Mouse (Mus musculus) spleen, adult 2 months (tissue): ENCODE results near the gene Yipf1. TPM values are rescaled to one million over a fixed set of nuclear protein-coding genes. Genes with fewer than 3 reads are reported as not detected.

Source experiments
- DNase-seq, 2 experiments: peaks; one replicate each; pipeline versions ENCODE4 v3.0.0 to v3.0.0-alpha.2; 2012 to 2021; ENCODE audit warnings: low spot score in 2 of 2, low read depth in 1 of 2
- H3K27ac ChIP-seq: fragments of 200-500 bp; 2 replicates; pipeline ENCODE4 v1.5.1; 2012; ENCODE audit warnings: low read length, inconsistent platforms; ENCODE audit not compliant: insufficient read depth
- H3K27me3 ChIP-seq: fragments of 200-500 bp; 2 replicates; pipeline ENCODE4 v1.6.1; 2012; ENCODE audit warnings: mild to moderate bottlenecking, moderate library complexity, low read length, inconsistent platforms; ENCODE audit not compliant: control insufficient read depth, insufficient read depth
- H3K36me3 ChIP-seq: fragments of 200-500 bp; 2 replicates; pipeline ENCODE4 v1.6.1; 2012; ENCODE audit warnings: mild to moderate bottlenecking, low read length, inconsistent platforms; ENCODE audit not compliant: control insufficient read depth, insufficient read depth
- H3K4me1 ChIP-seq: fragments of 200-500 bp; 2 replicates; pipeline ENCODE4 v1.6.1; 2011; ENCODE audit warnings: inconsistent platforms; ENCODE audit not compliant: control insufficient read depth, insufficient read depth, insufficient read length
- H3K4me3 ChIP-seq: fragments of 200-500 bp; 2 replicates; pipeline ENCODE4 v1.5.1; 2011; ENCODE audit warnings: mild to moderate bottlenecking, inconsistent platforms; ENCODE audit not compliant: insufficient read depth, insufficient read length; ENCODE audit errors: extremely low read depth
- CTCF ChIP-seq: fragments of 200-500 bp; IDR thresholded peaks from 2 replicates; pipeline ENCODE4 v1.5.1; 2011; ENCODE audit warnings: mild to moderate bottlenecking, inconsistent platforms; ENCODE audit not compliant: insufficient read depth, insufficient read length, insufficient replicate concordance; ENCODE audit errors: extremely low read depth
- POLR2A ChIP-seq: fragments of 200-500 bp; IDR thresholded peaks from 2 replicates; pipeline ENCODE4 v1.6.1; 2011; ENCODE audit warnings: low read depth, low read length, inconsistent platforms
- WGBS: fragments of 180-500 bp; shearing (Covaris S2); methylation state at CpG from one replicate; pipeline ENCODE4 v1.1.7; 2018; 5-methylcytosine and 5-hydroxymethylcytosine counted together
- polyA plus RNA-seq: library from polyadenylated mRNA; depleted of rRNA; stranded (reverse); fragments of >200 nt; gene quantifications from 2 replicates; pipeline ENCODE4 v1.2.3, GENCODE M21; 2012

Yipf1 gene
- polyA plus RNA-seq, 1 experiment, result 21.4 TPM

DNA sequence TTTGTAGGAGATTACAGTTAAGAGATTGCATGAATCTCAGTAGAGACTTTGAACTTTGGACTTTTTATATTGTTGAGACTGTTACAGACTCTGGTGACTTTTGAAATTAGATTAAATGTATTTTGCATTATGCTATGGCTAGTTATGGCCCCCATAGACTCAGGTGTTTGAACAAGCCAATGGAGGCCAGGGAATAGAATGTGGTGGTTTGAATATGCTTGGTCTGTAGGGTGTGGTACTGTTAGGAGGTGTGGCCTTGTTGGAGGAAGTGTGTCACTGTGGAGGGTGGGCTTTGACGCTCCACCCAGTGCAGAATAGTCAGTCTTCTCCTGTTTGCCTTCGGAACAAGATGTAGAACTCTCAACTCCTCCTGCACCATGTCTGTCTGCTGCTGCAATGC, 8.9 kb downstream of the Yipf1 start:
- no peak for DNase-seq
- Histone ChIP-seq H3K27me3 (no peaks in the 10 kb centered on the region), H3K36me3 (peaks cover 41% of the 10 kb centered on the region), H3K27ac (no peak overlapping the region), H3K4me3 (no peak overlapping the region), H3K4me1 (0 out of 2 replicates have a peak, but pooled peaks cover 4% of the 10 kb centered on the region)
- TF ChIP-seq POLR2A (no peak), CTCF (no peak)
- WGBS, result 89% methylated on average over 2 of the region's 2 CpGs

DNA sequence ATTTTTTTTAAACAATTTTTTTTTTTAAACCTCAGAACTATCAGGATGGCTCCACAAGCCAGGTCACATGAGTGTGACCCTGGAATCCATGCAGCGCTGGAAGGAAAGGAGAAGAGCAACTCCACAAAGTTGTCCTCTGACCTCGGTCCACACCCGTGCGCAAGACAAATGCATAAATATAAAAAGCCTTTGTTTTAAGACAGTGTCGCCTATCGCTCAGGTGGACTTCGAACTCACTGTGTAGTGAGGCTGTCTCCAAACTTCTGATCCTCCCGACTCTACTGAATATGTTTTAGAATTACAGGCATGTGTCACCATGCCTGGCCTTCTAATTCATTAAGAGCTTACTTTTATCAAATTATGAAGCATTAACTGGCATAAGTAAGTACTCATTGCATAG, 14.4 kb downstream of the Yipf1 start:
- Histone ChIP-seq H3K27me3 (no peaks in the 10 kb centered on the region), H3K27ac (no peak overlapping the region), H3K4me1 (no peaks in the 10 kb centered on the region), H3K4me3 (no peak overlapping the region), H3K36me3 (peaks cover 21% of the 10 kb centered on the region)
- 95% methylated on average over 8 of the region's 8 CpGs for WGBS
- DNase-seq, result no peak
- TF ChIP-seq CTCF (no peak), POLR2A (no peak)

DNA sequence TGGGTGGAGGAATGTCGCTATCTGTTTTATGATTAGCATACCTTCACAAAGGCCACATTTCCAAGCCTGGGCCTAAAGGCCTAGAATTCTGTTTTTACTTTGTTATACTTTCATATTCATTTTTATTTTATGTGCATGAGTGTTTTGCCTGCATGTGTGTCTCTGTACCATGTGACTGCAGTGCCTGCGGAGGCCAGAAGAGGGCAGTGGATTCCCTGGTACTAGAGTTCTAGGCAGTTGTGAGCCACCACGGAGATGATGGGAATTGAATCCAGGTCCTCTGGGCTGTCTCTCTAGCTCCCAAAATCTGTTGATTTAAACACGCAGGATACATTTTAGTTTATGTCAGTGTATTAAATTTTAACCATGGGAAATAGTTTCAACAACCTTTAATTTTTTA, 19.4 kb downstream of the Yipf1 start:
- Histone ChIP-seq H3K4me1 (no peaks in the 10 kb centered on the region), H3K27me3 (no peaks in the 10 kb centered on the region), H3K27ac (no peak overlapping the region), H3K36me3 (peaks cover 6% of the 10 kb centered on the region), H3K4me3 (no peak overlapping the region)
- no peak for DNase-seq
- TF ChIP-seq CTCF, result no peak
- no peak for TF ChIP-seq POLR2A
- 95% methylated on average over 4 of the region's 4 CpGs for WGBS

DNA sequence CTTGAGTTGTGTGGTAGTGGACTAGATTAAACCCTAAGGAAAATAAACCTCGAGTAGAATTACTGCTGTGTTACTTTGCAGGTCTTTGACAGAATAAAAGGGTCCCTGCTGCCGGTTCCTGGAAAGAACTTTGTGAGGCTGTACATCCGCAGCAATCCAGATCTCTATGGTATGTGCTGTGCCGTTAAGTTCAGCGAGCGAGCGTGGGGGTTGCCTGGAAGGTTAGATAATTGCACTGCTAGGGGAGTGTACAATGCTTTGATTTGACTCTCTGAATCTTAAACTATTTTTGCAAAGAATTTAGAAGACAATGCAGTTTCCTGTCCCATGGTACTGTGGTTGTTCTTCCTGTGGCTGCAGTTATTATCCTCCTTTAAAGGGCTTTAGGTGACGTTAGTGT, 22.2 kb downstream of the Yipf1 start:
- WGBS, result 87% methylated on average over 8 of the region's 8 CpGs
- Histone ChIP-seq H3K4me1 (no peaks in the 10 kb centered on the region), H3K27ac (no peak overlapping the region), H3K27me3 (no peaks in the 10 kb centered on the region), H3K36me3 (peaks cover 2% of the 10 kb centered on the region), H3K4me3 (no peak overlapping the region)
- TF ChIP-seq CTCF, result no peak
- TF ChIP-seq POLR2A, result no peak
- DNase-seq, result no peak

DNA sequence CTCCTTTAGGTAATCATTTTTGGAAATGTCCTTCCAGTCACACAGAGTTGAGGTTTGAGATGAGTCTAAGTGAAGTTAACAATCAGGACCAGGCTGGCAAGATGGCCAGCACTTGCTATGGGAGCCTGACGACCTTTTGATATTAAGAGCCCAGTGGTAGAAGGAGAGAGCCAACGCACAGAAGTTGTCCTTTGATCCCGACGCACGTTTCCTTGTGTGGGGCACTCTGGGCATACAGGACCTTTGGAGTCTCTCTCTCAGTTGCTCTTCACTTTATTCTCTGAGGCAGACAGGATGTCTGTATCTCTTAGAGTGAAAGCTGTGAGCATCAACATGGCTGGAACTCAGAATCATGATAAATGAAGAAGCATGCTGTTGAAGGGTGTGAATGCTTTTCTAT, 23.3 kb downstream of the Yipf1 start:
- H3K27ac ChIP-seq, result no peak overlapping the region
- H3K36me3 ChIP-seq, result peaks cover 2% of the 10 kb centered on the region
- no peak for DNase-seq
- TF ChIP-seq CTCF (no peak), POLR2A (no peak)
- H3K27me3 ChIP-seq, result no peaks in the 10 kb centered on the region
- no peak overlapping the region for H3K4me3 ChIP-seq
- WGBS, result 95% methylated on average over 5 of the region's 5 CpGs
- H3K4me1 ChIP-seq, result no peaks in the 10 kb centered on the region

DNA sequence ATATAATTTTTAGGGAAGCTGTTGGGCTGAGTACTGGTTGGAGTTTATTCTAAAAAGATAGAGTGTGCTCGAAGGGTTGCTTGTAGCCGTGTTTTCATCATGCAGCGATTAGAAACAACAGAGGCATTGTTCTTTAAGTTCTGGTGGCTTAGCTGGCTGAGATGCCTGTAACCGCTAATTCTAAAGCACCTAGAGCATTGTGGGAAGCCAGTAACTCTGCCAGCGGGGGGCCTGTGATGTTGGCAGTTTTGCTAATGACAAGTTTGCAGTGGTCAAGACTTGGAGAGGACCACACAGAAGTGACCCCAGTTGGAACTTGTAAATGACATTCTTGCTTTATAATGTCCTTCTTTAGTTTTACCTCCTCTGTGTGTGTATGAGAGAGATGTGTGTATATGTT, 27.2 kb downstream of the Yipf1 start:
- 93% methylated on average over 5 of the region's 5 CpGs for WGBS
- Histone ChIP-seq H3K4me1 (no peaks in the 10 kb centered on the region), H3K36me3 (peaks cover 8% of the 10 kb centered on the region; the same call in 1 of the 2 replicates), H3K27ac (no peak overlapping the region), H3K4me3 (no peak overlapping the region), H3K27me3 (no peaks in the 10 kb centered on the region)
- TF ChIP-seq CTCF, result no peak
- no peak for TF ChIP-seq POLR2A
- no peak for DNase-seq

DNA sequence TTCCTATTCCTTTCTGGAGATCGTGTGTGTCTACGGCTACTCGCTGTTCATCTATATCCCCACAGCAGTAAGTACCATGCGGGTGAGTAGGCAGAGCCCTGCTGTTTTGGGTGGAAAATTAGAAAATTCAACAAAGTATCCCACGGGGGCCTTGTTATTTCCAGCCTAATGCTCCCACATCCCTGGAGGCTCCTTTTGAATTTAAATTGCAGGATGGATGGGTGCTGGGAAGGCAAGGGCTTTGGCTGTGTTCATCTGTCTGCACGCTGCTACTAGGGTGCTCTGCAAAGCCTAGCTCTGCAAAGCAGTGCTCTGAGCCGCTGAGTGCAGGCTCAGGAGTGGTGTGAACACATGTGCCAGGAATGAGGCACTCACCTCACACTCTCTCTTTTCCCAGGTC, 30.4 kb downstream of the Yipf1 start:
- Histone ChIP-seq H3K27ac (no peak overlapping the region), H3K27me3 (no peaks in the 10 kb centered on the region), H3K4me1 (no peaks in the 10 kb centered on the region), H3K4me3 (no peak overlapping the region), H3K36me3 (peaks cover 8% of the 10 kb centered on the region; the same call in 1 of the 2 replicates)
- DNase-seq, result no peak
- TF ChIP-seq CTCF, result no peak
- TF ChIP-seq POLR2A, result no peak
- 93% methylated on average over 7 of the region's 7 CpGs for WGBS
